9 mouse cellular contexts compared by ENCODE assay signal in genomic region chr2:178664977-178665376, GRCm38 (mm10).
DNase-seq lines count a peak whose midpoint lies in the region; ATAC-seq and TF ChIP-seq lines count a peak whose summit lies in the region.
"Had no signal": no experiment of that assay in that cellular context is flagged by ENCODE, and none has a peak within 500 bp of the region (broad histone marks: within the 10 kb centered on the region; RNA-seq: fewer than 3 reads in every experiment).

No protein-coding gene starts in this region.

- H3K4me1 ChIP-seq in cerebellum, adult 2 months (ENCODE audit: control insufficient read depth, insufficient read depth, low read length), result no peaks in the 10 kb centered on the region
- H3K4me1 ChIP-seq in kidney, postnatal 0 days (replicated peaks; ENCODE audit: insufficient read depth, low read length), result no peaks in the 10 kb centered on the region
- H3K4me1 ChIP-seq in lung, adult 2 months (ENCODE audit: control insufficient read depth, insufficient read depth, low read length), result no peaks in the 10 kb centered on the region

- H3K36me3 ChIP-seq in kidney, postnatal 0 days (ENCODE audit: insufficient read depth, low read length), result no peaks in the 10 kb centered on the region

- no peak overlapping the region for H3K27ac ChIP-seq in cerebellum, adult 2 months (ENCODE audit: insufficient read depth, low read length)
- no peak overlapping the region for H3K27ac ChIP-seq in kidney, postnatal 0 days

- H3K9me3 ChIP-seq in kidney, postnatal 0 days (replicated peaks; ENCODE audit: low read length), result no peaks in the 10 kb centered on the region

- no peak overlapping the region for H3K9ac ChIP-seq in kidney, postnatal 0 days (ENCODE audit: low read depth, low read length)

- TF ChIP-seq POLR2A in cerebellum, adult 2 months (IDR thresholded peaks at IDR 0.05; ENCODE audit: borderline replicate concordance, insufficient read depth, low read length), result no peak
- TF ChIP-seq POLR2A in lung, adult 2 months (IDR thresholded peaks at IDR 0.05; ENCODE audit: borderline replicate concordance, extremely low read depth, low read depth, low read length), result no peak

- no peak overlapping the region for H3K4me3 ChIP-seq in cerebellum, adult 2 months (replicated peaks; ENCODE audit: insufficient read depth, low read depth, low read length)
- no peak overlapping the region for H3K4me3 ChIP-seq in kidney, postnatal 0 days (replicated peaks; ENCODE audit: low read depth, low read length)
- H3K4me3 ChIP-seq in lung, adult 2 months (replicated peaks; ENCODE audit: extremely low read depth, low read depth, low read length), result no peak overlapping the region
- H3K4me3 ChIP-seq: erythroblast, embryonic 14.5 days had no signal

- no peak overlapping the region for H3K4me2 ChIP-seq in kidney, postnatal 0 days (ENCODE audit: low read length)

- DNase-seq in urinary bladder, postnatal 14 days (ENCODE audit: low spot score), result peak; percentile 44
- DNase-seq in urinary bladder, postnatal 4 days (ENCODE audit: low spot score in 2 of 2), result no peak
- DNase-seq in cerebellum, adult 2 months, result peak; percentile 30 to 40
- DNase-seq in forelimb bud, embryonic 11.5 days (ENCODE audit: low read depth, low spot score), result peak; percentile 75
- DNase-seq in kidney, postnatal 0 days (ENCODE audit: low spot score), result peak; percentile 88
- peak; percentile 53 for DNase-seq in lung, adult 2 months
- peak; percentile 51 to 61 for DNase-seq in right cerebral cortex, adult 2 months (ENCODE audit: low spot score in 2 of 2)

- WGBS in cerebellum, adult 2 months, result 7% methylated on average over 4 of the region's 4 CpGs
- WGBS in kidney, postnatal 0 days, result 14% methylated on average over 4 of the region's 4 CpGs
- WGBS in lung, adult 2 months, result 12% methylated on average over 4 of the region's 4 CpGs

- H3K27me3 ChIP-seq in cerebellum, adult 2 months (ENCODE audit: control insufficient read depth, insufficient read depth, low read length), result no peaks in the 10 kb centered on the region
- H3K27me3 ChIP-seq in kidney, postnatal 0 days (ENCODE audit: insufficient read depth, low read length), result no peaks in the 10 kb centered on the region

- peak; percentile 80 for TF ChIP-seq CTCF in cerebellum, adult 2 months (IDR thresholded peaks at IDR 0.05; ENCODE audit: borderline replicate concordance, insufficient read depth, low read depth, low read length)
- TF ChIP-seq CTCF in kidney, postnatal 0 days (IDR thresholded peaks at IDR 0.05; ENCODE audit: low read depth), result peak; percentile 89
- TF ChIP-seq CTCF in lung, adult 2 months (IDR thresholded peaks at IDR 0.05; ENCODE audit: insufficient read depth, low read length), result peak; percentile 79

- ATAC-seq in kidney, postnatal 0 days (replicated peaks; ENCODE audit: low FRiP score, low read depth), result no peak; the same call in 1 of the 2 replicates
- ATAC-seq in inflammation-experienced regulatory T-cells, adult 6 months, result no peak

Comparison
In these comparisons a context has a peak if more than half of its experiments do, and no peak if none do; other contexts are left out.
1. DNase-seq: peak in urinary bladder, postnatal 14 days (single experiment), cerebellum, adult 2 months (2 of 2), forelimb bud, embryonic 11.5 days (single experiment), kidney, postnatal 0 days (single experiment), lung, adult 2 months (single experiment) and right cerebral cortex, adult 2 months (2 of 2); none in urinary bladder, postnatal 4 days (0 of 2).
2. Peak in every context shown above with its lines, with median percentiles within 50 percentile points of each other: CTCF ChIP-seq.